Mouse (Mus musculus) hindbrain, embryonic 11.5 days (tissue): ENCODE data around the gene Iqgap1. TPM values are rescaled to one million over a fixed set of nuclear protein-coding genes. Genes with fewer than 3 reads are reported as not detected.

Experiments used
- ATAC-seq: fragments of 200-750 bp; cut with Nextera tagmentation; 2 replicates; pipeline ENCODE4 v1.8.0; 2017; ENCODE audit warnings: mild to moderate bottlenecking, moderate TSS enrichment, moderate library complexity; ENCODE audit not compliant: low FRiP score
- DNase-seq: peaks from one replicate; pipeline ENCODE4 v3.0.0-alpha.2; 2015; ENCODE audit warnings: low spot score
- H3K27ac ChIP-seq: fragments of 300-500 bp; sonication (generic); 2 replicates; pipeline ENCODE4 v1.5.1; 2014; ENCODE audit warnings: mild to moderate bottlenecking, low read depth, low read length
- H3K27me3 ChIP-seq: fragments of 300-500 bp; sonication (generic); 2 replicates; pipeline ENCODE4 v1.6.1; 2014; ENCODE audit warnings: mild to moderate bottlenecking, low read length, moderate library complexity, mixed read lengths; ENCODE audit not compliant: control insufficient read depth, insufficient read depth
- H3K36me3 ChIP-seq: fragments of 300-500 bp; sonication (generic); 2 replicates; pipeline ENCODE4 v1.6.1; 2014; ENCODE audit warnings: mild to moderate bottlenecking, low read length, moderate library complexity, mixed read lengths; ENCODE audit not compliant: control insufficient read depth, insufficient read depth
- H3K4me1 ChIP-seq: fragments of 300-500 bp; sonication (generic); replicated peaks from 2 replicates; pipeline ENCODE4 v1.6.1; 2014; ENCODE audit warnings: low read length, mixed read lengths; ENCODE audit not compliant: control insufficient read depth, insufficient read depth
- H3K4me2 ChIP-seq: fragments of 300-500 bp; sonication (generic); replicated peaks from 2 replicates; pipeline ENCODE4 v1.6.1; 2014; ENCODE audit warnings: mild to moderate bottlenecking, low read depth, low read length
- H3K4me3 ChIP-seq: fragments of 300-500 bp; sonication (generic); 2 replicates; pipeline ENCODE4 v1.5.1; 2014; ENCODE audit warnings: low read depth, low read length
- H3K9ac ChIP-seq: fragments of 300-500 bp; sonication (generic); 2 replicates; pipeline ENCODE4 v1.6.1; 2014; ENCODE audit warnings: low read depth, low read length
- H3K9me3 ChIP-seq: fragments of 300-500 bp; sonication (generic); 2 replicates; pipeline ENCODE4 v1.6.1; 2016; ENCODE audit warnings: low read length; ENCODE audit not compliant: control insufficient read depth
- WGBS: fragments of 180-500 bp; shearing (Covaris S2); extraction: QIAGEN DNeasy Blood & Tissue Kit; methylation state at CpG from one replicate; pipeline ENCODE4 v1.1.7; 2014; 5-methylcytosine and 5-hydroxymethylcytosine counted together
- polyA plus RNA-seq: library from polyadenylated mRNA; unstranded; fragments of >200 nt; fragmentation: Nextera tagmentation; extraction: Ambion mirVana; gene quantifications from 2 replicates; pipeline ENCODE4 v1.2.1, GENCODE M21; 2014

Iqgap1 gene
- polyA plus RNA-seq, 1 experiment from 2014 or later: 29.1 TPM

GRCm38 (mm10) chr7:80692472-80692871 lies 133.3 kb downstream of the Iqgap1 start:
- ATAC-seq: no peak
- H3K4me2 ChIP-seq: no peak overlapping the region
- H3K36me3 ChIP-seq: no peaks in the 10 kb centered on the region

GRCm38 (mm10) chr7:80691131-80691530 lies 134.6 kb downstream of the Iqgap1 start:
- 71% methylated on average over 6 of the region's 6 CpGs for WGBS
- ATAC-seq: no peak
- Histone ChIP-seq H3K36me3 (no peaks in the 10 kb centered on the region), H3K27me3 (no peaks in the 10 kb centered on the region), H3K9ac (no peak overlapping the region), H3K9me3 (no peaks in the 10 kb centered on the region), H3K4me1 (no peaks in the 10 kb centered on the region), H3K27ac (no peak overlapping the region), H3K4me3 (no peak overlapping the region), H3K4me2 (no peak overlapping the region)
- no peak for DNase-seq

More at GRCm38 (mm10) chr7:80692472-80692871, 133.3 kb downstream of the Iqgap1 start:
- no peak overlapping the region for H3K9ac ChIP-seq
- WGBS: 92% methylated on average over 9 of the region's 9 CpGs
- H3K4me3 ChIP-seq: no peak overlapping the region
- no peaks in the 10 kb centered on the region for H3K27me3 ChIP-seq
- DNase-seq: no peak
- H3K27ac ChIP-seq: no peak overlapping the region
- H3K4me1 ChIP-seq: no peaks in the 10 kb centered on the region
- H3K9me3 ChIP-seq: no peaks in the 10 kb centered on the region

GRCm38 (mm10) chr7:80689221-80689591 lies 136.6 kb downstream of the Iqgap1 start:
- Histone ChIP-seq H3K27ac (peak overlapping the region; percentile 94), H3K4me1 (no peaks in the 10 kb centered on the region), H3K36me3 (no peaks in the 10 kb centered on the region), H3K9ac (peak overlapping the region; percentile 95), H3K4me2 (peak overlapping the region; percentile 73), H3K9me3 (no peaks in the 10 kb centered on the region), H3K4me3 (peak overlapping the region; percentile 64), H3K27me3 (no peaks in the 10 kb centered on the region)
- ATAC-seq (no peak), DNase-seq (no peak)
- WGBS: 29% methylated on average over 10 of the region's 10 CpGs

GRCm38 (mm10) chr7:80688556-80689220 lies 137.1 kb downstream of the Iqgap1 start, which contains the start of gene Crtc3:
Crtc3 (minus strand) TSS chr7:80688877.
- Histone ChIP-seq H3K27ac (peak within 1 kb of the TSS; percentile 94), H3K4me3 (peak within 1 kb of the TSS; percentile 64), H3K9me3 (no peaks in the 10 kb centered on the region), H3K27me3 (no peaks in the 10 kb centered on the region), H3K4me2 (peak within 1 kb of the TSS; percentile 73), H3K36me3 (no peaks in the 10 kb centered on the region), H3K9ac (peak within 1 kb of the TSS; percentile 95), H3K4me1 (no peaks in the 10 kb centered on the region)
- under 1% methylated on average over 66 of the region's 83 CpGs for WGBS
- ATAC-seq (peak; percentile 83), DNase-seq (peak; percentile 81)

- 1% methylated on average over 54 of the region's 69 CpGs for WGBS
- no peaks in the 10 kb centered on the region for H3K27me3 ChIP-seq
- ATAC-seq (peak; percentile 75), DNase-seq (peak; percentile 79)
- H3K9ac ChIP-seq: peak overlapping the region; percentile 95
- H3K9me3 ChIP-seq: no peaks in the 10 kb centered on the region
- H3K4me3 ChIP-seq: peak overlapping the region; percentile 64
- H3K36me3 ChIP-seq: no peaks in the 10 kb centered on the region
- H3K4me2 ChIP-seq: peak overlapping the region; percentile 73
- H3K27ac ChIP-seq: peak overlapping the region; percentile 94
- no peaks in the 10 kb centered on the region for H3K4me1 ChIP-seq
Observed at GRCm38 (mm10) chr7:80687721-80688555, 137.8 kb downstream of the Iqgap1 start.

- no peaks in the 10 kb centered on the region for H3K36me3 ChIP-seq
- H3K27ac ChIP-seq: no peak overlapping the region
- ATAC-seq (no peak), DNase-seq (no peak)
- H3K4me1 ChIP-seq: no peaks in the 10 kb centered on the region
- H3K9ac ChIP-seq: no peak overlapping the region
- H3K4me2 ChIP-seq: no peak overlapping the region
- WGBS: 90% methylated on average over 5 of the region's 5 CpGs
- no peak overlapping the region for H3K4me3 ChIP-seq
- H3K9me3 ChIP-seq: no peaks in the 10 kb centered on the region
- H3K27me3 ChIP-seq: no peaks in the 10 kb centered on the region
Observed at GRCm38 (mm10) chr7:80685639-80686038, 140.1 kb downstream of the Iqgap1 start.

- WGBS: 79% methylated on average over 1 of the region's 1 CpGs
- no peaks in the 10 kb centered on the region for H3K9me3 ChIP-seq
- no peaks in the 10 kb centered on the region for H3K4me1 ChIP-seq
- DNase-seq: no peak
- no peak overlapping the region for H3K4me3 ChIP-seq
- H3K36me3 ChIP-seq: no peaks in the 10 kb centered on the region
- H3K9ac ChIP-seq: no peak overlapping the region
- H3K4me2 ChIP-seq: no peak overlapping the region
- ATAC-seq: no peak
- no peaks in the 10 kb centered on the region for H3K27me3 ChIP-seq
- H3K27ac ChIP-seq: no peak overlapping the region
Observed at GRCm38 (mm10) chr7:80682630-80683029, 143.1 kb downstream of the Iqgap1 start.

GRCm38 (mm10) chr7:80680218-80680847 lies 145.4 kb downstream of the Iqgap1 start:
- H3K4me2 ChIP-seq: no peak overlapping the region
- peak; percentile 38 for DNase-seq
- H3K4me3 ChIP-seq: no peak overlapping the region
- 25% methylated on average over 12 of the region's 12 CpGs for WGBS
- no peak for ATAC-seq
- H3K9ac ChIP-seq: no peak overlapping the region
- H3K27me3 ChIP-seq: no peaks in the 10 kb centered on the region
- no peaks in the 10 kb centered on the region for H3K9me3 ChIP-seq
- no peak overlapping the region for H3K27ac ChIP-seq
- H3K36me3 ChIP-seq: no peaks in the 10 kb centered on the region
- no peaks in the 10 kb centered on the region for H3K4me1 ChIP-seq
